Mouse (Mus musculus) urinary bladder, postnatal 10 days (tissue): ENCODE measurements at regions not wholly inside any gene's neighbourhood (a gene's known extent, or its start where the extent isn't known, plus 50 kb on each side); places are given as distances from the start of the nearest gene placed in this dataset.

Experiments
- DNase-seq: peaks from one replicate; pipeline ENCODE4 v3.0.0; 2022; ENCODE audit warnings: low spot score

DNA sequence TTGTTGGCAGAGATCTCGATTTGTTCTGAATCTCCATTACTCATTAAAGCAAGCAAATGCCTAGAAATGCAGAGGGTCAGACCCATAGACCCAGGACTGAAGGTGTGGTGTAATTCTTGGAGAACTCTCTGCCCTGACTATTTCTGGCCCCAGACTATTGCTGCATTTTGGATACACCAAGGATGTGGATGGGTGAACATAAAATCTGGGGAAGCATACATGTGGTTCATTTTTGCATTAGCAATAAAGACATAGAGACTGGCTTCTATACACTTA lies 303.0 kb downstream of the Meis1 start:
- no peak for DNase-seq

DNA sequence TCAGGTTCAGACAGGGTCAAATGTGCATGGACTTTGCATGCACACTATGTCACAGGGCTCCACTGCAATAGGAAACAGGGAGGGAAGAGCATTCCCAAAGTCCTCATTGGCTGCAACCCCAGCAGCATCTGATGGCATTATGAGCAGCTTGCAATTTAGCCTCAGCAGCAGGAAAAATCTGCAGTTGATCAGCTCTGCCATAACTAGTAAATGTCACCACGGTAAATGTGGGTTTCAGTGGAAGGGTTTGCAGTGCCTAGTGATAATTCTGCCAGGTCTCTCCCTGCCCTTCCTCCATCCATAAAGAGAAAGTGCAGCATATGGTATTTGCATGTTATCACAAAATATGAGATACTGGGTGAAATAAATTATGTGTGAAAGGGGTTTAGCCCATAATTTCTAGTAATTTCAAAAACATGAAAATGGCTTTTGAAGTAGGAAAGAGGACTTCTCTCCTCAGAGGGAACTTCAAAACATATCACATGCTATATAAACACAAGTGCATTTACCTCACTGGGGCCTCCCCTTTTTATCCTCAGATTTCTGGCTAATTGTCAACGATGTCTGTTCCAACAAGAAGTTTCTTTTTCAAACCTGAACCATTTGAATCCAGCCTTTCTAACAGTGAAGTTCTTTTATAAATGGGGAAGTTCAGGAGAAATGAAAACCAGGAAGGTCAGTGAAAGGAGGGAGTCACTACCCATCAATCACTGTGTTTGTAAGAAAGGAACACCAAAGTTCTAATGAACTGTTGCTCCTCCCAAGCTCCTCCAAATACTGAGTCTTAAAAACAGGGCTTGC lies 303.5 kb downstream of the Meis1 start:
- no peak for DNase-seq

DNA sequence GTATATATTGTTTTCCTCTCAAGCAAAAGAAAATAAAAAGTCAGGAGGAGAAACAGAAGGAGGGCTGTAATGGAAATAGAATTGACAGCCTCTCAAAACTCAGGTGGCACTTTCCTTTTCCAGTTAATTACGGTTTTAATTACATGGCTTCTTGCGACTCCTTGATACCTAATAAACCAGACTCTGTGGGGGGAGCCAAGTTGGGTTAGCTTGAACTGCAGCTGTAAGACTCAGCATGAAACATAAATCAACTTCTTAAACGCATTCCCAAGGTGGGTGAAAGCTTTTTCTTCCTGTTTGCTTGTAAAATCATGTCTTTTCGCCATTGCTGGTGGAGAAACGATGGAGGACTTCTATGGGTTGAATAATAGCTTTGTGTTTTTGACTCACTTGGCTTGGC lies 304.4 kb downstream of the Meis1 start:
- no peak for DNase-seq

GRCm38 (mm10) chr11:18712642-18713053 lies 306.1 kb downstream of the Meis1 start:
- DNase-seq = no peak

DNA sequence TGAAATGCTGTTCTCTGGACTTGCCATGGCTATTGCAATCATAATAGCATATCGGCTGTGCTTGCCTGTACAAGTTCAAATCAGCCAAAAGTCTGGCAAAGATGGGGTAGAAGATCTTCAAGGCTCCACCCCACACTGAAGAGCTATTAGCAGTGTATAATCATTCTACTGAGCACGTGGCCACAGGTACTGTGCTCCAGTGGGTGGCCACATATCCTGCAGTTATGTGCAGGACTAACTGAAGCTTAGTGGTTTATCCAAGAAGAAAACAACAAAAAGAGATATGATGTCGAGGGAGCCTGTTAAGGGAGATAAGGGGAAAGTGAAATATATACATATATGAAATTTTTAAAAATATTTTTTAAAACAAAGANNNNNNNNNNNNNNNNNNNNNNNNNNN lies 309.2 kb downstream of the Meis1 start:
- DNase-seq = no peak

GRCm38 (mm10) chr11:18681593-18681992 lies 337.2 kb downstream of the Meis1 start:
- DNase-seq = no peak

- no peak for DNase-seq
These were observed 341.9 kb downstream of the Meis1 start for GRCm38 (mm10) chr11:18676876-18677275.

DNA sequence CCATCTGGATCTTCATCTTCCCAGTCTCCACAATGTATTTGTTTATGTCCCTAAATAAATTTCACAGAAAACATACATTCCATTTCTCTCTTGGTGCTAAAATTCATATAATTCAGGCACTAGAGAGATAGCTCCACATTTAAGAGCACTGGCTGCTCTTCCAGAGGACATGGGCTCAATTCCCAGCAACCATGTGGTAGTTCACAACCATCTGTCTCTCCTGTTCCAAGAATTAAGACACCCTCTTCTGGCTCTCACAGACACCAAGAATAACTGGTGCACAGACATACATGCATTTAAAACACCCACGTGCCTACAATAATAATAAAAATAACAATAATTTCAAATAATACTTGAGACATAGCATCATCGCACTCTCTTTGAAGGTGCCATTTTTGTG lies 347.8 kb downstream of the Meis1 start:
- no peak for DNase-seq

DNA sequence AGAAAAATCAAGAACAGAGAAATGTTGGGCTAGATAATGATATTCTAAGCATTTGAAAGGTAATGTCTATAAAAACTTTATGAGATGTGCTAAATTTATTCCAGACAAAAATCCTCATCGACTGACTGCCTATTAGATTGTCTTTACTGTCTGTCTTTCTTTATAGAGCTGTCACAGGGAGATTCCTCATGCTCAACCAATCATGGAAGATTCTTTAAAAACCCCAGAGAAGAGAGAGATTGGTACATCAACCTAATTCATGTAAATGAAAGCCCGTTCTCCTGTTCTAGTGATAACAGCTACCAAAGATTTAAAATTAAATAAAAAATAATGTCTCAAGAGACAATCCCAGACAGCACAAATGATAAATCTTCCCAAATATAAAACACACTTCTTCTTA lies 349.5 kb downstream of the Meis1 start:
- no peak for DNase-seq

GRCm38 (mm10) chr11:18656358-18656757 lies 362.4 kb downstream of the Meis1 start:
- DNase-seq = no peak

GRCm38 (mm10) chr11:18631975-18632773 lies 386.6 kb downstream of the Meis1 start:
- DNase-seq = no peak

GRCm38 (mm10) chr11:18631570-18631969 lies 387.2 kb downstream of the Meis1 start:
- DNase-seq = no peak

GRCm38 (mm10) chr11:18621777-18622176 lies 397.0 kb downstream of the Meis1 start:
- DNase-seq = no peak

DNA sequence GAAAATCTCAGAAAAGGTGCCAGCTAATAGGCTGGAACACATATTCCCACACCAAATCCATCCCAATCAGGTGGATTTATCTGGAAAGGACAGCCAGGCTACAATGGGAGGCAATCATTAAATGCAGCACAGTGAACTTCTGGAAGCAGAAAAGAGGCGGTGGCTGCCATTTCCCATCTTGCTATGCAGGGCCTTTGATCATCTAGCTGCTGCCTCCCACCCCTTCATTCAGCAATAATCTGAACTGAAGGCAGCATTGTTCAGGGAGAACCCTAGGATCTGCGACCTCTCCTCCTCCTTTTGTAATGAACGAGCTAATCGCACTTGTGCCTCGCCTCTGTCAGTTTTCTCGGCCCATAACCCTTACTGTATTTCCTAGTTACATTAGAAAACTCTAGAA lies 413.9 kb downstream of the Meis1 start:
- DNase-seq = no peak

GRCm38 (mm10) chr11:18601568-18602182 lies 417.1 kb downstream of the Meis1 start:
- no peak for DNase-seq

GRCm38 (mm10) chr11:18598349-18598748 lies 420.4 kb downstream of the Meis1 start:
- DNase-seq = no peak

- no peak for DNase-seq
These were observed 421.8 kb downstream of the Meis1 start for GRCm38 (mm10) chr11:18596996-18597395.

DNA sequence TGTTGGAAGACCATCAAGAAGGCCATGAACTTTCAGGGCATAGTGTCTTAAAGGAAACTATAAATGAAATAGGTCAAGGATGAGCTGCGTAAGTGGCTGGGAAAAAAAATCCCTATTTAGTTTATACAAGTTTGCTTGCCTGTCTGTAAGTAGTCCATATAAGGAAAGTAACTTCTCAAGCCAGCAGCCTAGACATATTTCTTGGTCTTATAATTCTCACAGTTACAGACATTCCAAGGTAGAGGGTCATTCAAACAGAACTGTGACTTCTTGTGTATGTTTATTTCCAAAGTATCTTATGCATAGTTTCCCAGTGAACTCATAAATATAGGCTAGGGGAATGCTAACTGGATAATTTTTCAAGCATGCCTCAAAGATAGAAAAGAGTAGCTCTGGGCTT lies 428.3 kb downstream of the Meis1 start:
- DNase-seq = no peak

DNA sequence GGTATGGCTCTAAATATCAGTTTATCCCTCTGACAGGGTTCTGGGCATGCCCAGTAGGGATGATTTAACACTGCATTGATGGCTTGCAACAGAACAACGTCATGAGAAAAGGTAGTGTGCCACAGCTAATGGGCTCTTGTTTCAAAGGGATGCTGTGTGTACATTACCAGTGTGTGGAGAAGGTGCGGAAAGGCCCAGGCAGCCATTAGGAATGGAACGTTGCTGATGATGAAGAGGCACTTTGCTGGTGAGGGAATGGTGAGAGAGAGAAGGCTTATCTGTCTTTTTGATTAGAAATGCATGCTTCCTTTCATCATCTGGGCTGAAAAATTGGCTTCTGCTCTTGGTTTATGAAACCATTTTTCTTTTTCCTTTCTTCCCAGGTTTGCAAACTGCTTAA lies 432.3 kb downstream of the Meis1 start:
- DNase-seq = no peak

GRCm38 (mm10) chr11:18585031-18585430 lies 433.8 kb downstream of the Meis1 start:
- no peak for DNase-seq

GRCm38 (mm10) chr11:18582781-18583161 lies 436.0 kb downstream of the Meis1 start:
- DNase-seq = no peak

DNA sequence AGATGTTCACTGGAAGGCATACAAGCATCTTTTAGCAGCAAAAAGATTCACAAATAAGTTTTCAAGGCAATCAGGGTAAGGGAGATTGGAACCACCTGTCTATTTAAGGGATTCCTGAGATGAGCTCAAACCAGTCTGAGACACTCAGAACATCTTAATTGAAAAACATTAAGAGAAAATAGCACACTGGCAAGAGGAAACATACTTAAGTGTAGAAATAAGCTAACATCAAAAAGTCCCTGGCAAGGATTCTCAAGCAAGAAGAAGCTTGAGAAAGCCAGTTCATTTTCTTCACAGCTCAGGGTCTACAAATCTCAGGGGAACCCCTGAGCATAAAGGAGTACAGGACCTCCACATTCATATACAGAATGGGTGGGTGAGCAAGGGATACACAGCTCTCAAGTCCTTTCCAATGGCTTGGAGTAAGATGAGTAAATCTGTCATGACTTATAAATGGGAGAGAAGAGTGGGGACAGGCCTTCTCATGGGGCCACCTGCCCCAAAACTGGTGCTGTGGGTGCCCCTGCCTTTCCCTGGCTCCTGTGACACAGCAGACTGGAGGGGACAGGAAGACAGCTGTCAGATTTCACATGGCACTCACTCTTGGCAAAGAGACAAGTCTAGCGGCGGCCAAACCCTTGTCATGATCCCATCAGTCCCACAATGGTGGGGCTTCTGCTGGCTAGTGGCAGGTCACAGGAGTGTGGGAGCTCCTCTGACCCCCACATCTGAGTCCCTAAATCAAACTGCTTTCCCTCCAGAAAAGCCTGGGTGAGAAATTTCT lies 436.6 kb downstream of the Meis1 start:
- DNase-seq = no peak
